Mouse (Mus musculus): ENCODE results near the gene Grk2.

DNA sequence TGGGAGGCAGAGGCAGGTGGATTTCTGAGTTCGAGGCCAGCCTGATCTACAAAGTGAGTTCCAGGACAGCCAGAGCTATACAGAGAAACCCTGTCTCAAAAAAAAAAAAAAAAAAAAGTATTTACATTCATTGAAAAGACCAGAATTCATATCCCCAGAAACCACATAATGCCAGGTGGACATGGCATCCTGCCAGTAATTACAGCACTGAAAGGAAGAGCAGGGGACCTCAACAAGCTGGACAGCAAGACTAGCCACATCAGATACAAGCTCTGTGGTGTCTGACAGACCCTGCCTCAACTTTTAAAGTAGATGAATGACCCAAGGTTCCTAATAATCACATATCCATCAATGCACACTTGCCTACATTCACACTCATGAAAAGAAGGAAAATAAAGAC lies 15.6 kb upstream of the Grk2 start:
- no peak for TF ChIP-seq CTCF (IDR thresholded peaks at IDR 0.05; ENCODE audit: insufficient read depth, low read depth, low read length)
- TF ChIP-seq POLR2A (IDR thresholded peaks at IDR 0.05; ENCODE audit: insufficient read depth, low read depth, low read length), result no peak

All from olfactory bulb, adult 2 months (tissue).